Mouse (Mus musculus): Measurements from ENCODE around the gene Usp20. TPM values are rescaled to one million over a fixed set of nuclear protein-coding genes. Genes with fewer than 3 reads are reported as not detected.

The Usp20 gene
- polyA plus RNA-seq, 1 experiment from 2014 or later: 20.6 TPM

DNA sequence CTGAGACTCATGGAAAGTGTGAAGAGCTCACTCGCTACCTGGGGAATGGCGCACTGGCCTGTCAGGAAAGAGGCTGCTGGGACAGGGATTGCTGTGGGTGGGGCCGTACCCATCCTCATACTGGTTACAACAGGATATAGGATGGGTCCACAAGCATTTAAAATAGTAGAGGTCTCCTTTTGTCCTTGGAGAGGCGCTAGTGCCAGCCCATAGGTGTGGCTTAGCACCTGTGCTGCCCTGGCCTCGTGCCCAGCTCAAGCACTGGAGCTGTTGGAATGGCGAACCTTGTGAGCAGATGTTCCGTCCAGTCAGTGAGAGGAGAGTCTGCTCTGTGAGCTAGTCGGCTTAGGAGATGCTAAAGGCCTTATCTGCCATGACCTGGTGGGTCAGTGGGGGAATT lies 36.9 kb downstream of the Usp20 start:
- Histone ChIP-seq H3K4me1 (replicated peaks) (no peaks in the 10 kb centered on the region), H3K36me3 (peaks cover 66% of the 10 kb centered on the region), H3K4me3 (replicated peaks) (no peak overlapping the region), H3K27me3 (no peaks in the 10 kb centered on the region), H3K9me3 (no peaks in the 10 kb centered on the region), H3K4me2 (no peak overlapping the region), H3K9ac (replicated peaks) (no peak overlapping the region), H3K27ac (no peak overlapping the region)
- ATAC-seq (ENCODE audit: insufficient number of reproducible peaks, insufficient read depth, low FRiP score, low TSS enrichment, low read depth): no peak
- 88% methylated on average over 8 of the region's 8 CpGs for WGBS

DNA sequence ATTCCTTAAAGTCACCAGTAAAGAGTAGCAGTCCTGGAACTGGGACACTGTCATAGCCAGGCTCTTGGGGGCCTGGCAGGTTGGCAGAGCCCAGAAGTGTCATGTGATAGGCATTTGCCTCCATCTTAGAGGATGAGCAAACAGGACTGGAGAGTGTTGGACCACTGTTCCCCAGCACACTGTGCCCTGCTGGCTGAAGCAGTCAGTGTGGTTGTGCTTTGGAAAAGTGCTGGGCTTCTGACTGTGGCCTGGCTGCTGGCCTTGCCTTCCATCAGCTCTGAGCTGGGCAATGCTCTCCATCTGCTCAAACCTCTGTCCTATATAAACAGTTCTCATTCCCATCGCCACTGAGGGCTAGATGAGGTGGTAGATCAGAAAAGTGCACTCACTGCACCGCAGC lies 38.1 kb downstream of the Usp20 start:
- Histone ChIP-seq H3K27ac (no peak overlapping the region), H3K27me3 (no peaks in the 10 kb centered on the region), H3K9ac (replicated peaks) (no peak overlapping the region), H3K4me1 (replicated peaks) (no peaks in the 10 kb centered on the region), H3K9me3 (no peaks in the 10 kb centered on the region), H3K4me3 (replicated peaks) (no peak overlapping the region), H3K36me3 (peaks cover 63% of the 10 kb centered on the region), H3K4me2 (no peak overlapping the region)
- 89% methylated on average over 2 of the region's 2 CpGs for WGBS
- no peak for ATAC-seq (ENCODE audit: insufficient number of reproducible peaks, insufficient read depth, low FRiP score, low TSS enrichment, low read depth)

DNA sequence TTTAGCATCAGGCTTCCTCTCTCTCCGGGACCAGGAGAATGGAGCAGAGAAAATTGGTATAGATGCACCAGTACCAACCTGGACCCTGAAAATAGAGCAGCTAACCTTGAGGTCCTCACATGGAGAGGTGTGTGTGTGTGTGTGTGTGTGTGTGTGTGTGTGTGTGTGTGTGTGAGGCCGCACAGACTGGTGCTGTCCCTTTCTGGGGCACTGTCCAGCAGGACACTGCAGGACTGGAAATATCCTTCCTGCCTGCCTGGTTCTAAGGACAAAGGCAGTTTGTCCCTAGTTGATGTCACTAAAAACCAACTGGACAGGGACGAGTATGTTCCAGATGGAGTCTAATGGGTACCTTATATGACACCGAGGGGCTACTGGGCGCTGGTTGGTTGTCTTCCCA lies 41.9 kb downstream of the Usp20 start:
- H3K36me3 ChIP-seq: peaks cover 49% of the 10 kb centered on the region
- H3K4me1 ChIP-seq (replicated peaks): no peaks in the 10 kb centered on the region; the same call in 1 of the 2 replicates
- H3K4me2 ChIP-seq: no peak overlapping the region
- no peak for ATAC-seq (ENCODE audit: insufficient number of reproducible peaks, insufficient read depth, low FRiP score, low TSS enrichment, low read depth)
- H3K27ac ChIP-seq: no peak overlapping the region
- H3K9me3 ChIP-seq: no peaks in the 10 kb centered on the region
- WGBS: 73% methylated on average over 5 of the region's 5 CpGs
- H3K4me3 ChIP-seq (replicated peaks): no peak overlapping the region
- H3K9ac ChIP-seq (replicated peaks): no peak overlapping the region
- H3K27me3 ChIP-seq: no peaks in the 10 kb centered on the region

DNA sequence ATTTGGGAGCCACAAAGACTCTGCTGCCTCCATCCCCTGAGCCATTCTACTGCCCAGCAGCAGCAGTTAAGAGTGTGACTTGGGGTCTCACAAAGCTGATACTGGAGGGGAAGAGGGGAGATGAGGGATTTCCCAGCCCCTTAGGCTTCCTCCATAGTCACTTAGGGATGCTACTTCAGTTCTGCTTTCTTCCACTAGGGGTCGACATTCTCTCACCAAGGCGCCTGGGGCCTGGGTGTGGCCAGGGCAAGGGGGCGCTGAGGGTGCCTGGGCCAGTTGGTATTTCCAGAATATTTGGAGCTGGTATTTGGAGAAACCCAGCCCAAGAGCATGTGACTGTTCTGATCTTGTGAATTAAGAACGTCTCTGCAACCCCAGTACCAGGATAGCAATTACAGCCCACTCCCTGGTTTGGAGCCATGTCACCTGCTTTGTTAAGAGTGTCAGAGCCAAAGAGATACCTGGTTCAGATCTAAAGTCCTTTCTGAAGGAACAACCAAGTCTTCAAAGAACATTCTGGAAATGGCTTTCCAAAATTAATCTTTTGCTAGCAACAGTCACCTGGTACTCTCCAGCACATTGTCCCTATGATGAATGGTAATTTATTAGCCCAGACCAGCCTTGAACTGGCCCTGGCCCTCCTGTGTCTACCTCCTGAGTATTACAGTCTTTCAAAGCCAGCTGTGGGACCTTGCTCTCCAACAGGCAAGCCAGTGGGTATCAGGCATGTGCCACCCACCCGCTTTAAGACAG lies 42.7 kb downstream of the Usp20 start:
- Histone ChIP-seq H3K4me3 (replicated peaks) (no peak overlapping the region), H3K9me3 (no peaks in the 10 kb centered on the region), H3K4me2 (no peak overlapping the region), H3K36me3 (peaks cover 40% of the 10 kb centered on the region), H3K27me3 (no peaks in the 10 kb centered on the region), H3K9ac (replicated peaks) (no peak overlapping the region), H3K4me1 (replicated peaks) (no peaks in the 10 kb centered on the region; the same call in 1 of the 2 replicates), H3K27ac (no peak overlapping the region)
- ATAC-seq (ENCODE audit: insufficient number of reproducible peaks, insufficient read depth, low FRiP score, low TSS enrichment, low read depth): no peak
- WGBS: 27% methylated on average over 5 of the region's 5 CpGs

DNA sequence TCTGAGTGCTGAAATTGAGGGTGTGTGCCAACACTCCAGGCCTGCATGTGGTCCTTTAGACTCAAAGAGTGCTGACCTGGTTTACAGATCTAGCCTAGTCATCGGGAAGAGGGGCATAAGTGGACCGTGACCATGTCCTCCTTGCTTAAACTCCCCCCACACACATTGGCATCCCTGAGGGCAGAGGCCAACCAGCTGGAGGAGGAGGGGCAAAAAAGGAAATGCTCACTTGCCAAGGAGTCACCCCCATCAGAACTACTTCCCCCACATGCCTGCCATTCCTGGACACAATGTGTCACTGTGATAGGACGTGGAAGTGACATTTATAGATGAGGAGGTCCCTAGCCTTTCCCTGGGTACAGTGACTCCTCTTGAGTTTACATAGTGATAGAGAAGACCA lies 43.4 kb downstream of the Usp20 start:
- Histone ChIP-seq H3K9me3 (no peaks in the 10 kb centered on the region), H3K4me3 (replicated peaks) (no peak overlapping the region), H3K36me3 (peaks cover 38% of the 10 kb centered on the region), H3K27me3 (no peaks in the 10 kb centered on the region), H3K4me2 (no peak overlapping the region), H3K27ac (no peak overlapping the region), H3K4me1 (replicated peaks) (no peaks in the 10 kb centered on the region; the same call in 1 of the 2 replicates), H3K9ac (replicated peaks) (no peak overlapping the region)
- ATAC-seq (ENCODE audit: insufficient number of reproducible peaks, insufficient read depth, low FRiP score, low TSS enrichment, low read depth): no peak
- 86% methylated on average over 3 of the region's 3 CpGs for WGBS

DNA sequence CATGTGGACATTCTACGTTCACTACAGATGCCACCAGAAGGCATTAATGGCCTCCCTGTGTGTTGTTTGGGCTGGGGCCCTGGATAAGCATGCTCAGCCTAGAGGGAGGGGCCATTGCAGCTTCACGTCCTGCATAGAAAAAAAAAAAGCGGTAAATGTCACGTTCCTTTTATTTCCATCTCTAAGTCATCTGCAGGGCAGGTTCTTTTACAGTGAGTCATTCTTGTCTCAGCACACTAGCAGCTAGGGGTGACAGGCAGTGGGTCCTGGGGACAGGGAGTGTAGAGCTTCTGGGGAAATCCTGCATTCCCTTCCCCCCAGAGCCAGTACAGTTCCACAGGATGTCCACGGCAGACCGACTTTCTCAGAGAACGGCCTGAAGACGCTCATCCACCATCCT lies 44.6 kb downstream of the Usp20 start:
- Histone ChIP-seq H3K36me3 (peaks cover 35% of the 10 kb centered on the region), H3K4me3 (replicated peaks) (no peak overlapping the region), H3K27ac (no peak overlapping the region), H3K4me2 (no peak overlapping the region), H3K4me1 (replicated peaks) (no peaks in the 10 kb centered on the region; the same call in 1 of the 2 replicates), H3K27me3 (no peaks in the 10 kb centered on the region), H3K9ac (replicated peaks) (no peak overlapping the region), H3K9me3 (no peaks in the 10 kb centered on the region)
- 65% methylated on average over 8 of the region's 8 CpGs for WGBS
- no peak for ATAC-seq (ENCODE audit: insufficient number of reproducible peaks, insufficient read depth, low FRiP score, low TSS enrichment, low read depth)

DNA sequence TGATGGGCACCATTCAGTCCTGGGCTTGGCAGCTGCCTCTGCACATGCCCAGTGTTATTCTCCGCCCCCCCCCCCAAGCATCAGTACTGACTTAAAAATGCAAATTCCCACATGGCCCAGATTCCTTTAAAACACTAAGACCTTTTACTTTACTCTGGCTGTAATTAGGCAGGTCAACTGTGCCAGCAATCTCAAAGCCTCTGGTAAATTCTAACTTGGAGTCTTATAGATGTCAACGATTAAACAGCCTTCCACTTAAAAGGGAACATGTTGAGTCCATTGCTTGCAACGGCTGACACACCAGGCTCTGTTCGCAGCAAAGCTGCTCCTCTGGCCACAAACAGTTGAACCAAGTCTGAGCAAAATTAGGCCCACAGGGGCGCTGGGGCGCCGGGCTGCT lies 49.9 kb downstream of the Usp20 start:
- Histone ChIP-seq H3K27ac (no peak overlapping the region), H3K27me3 (no peaks in the 10 kb centered on the region), H3K9me3 (0 out of 2 replicates have a peak, but pooled peaks cover 5% of the 10 kb centered on the region), H3K4me2 (no peak overlapping the region), H3K9ac (replicated peaks) (no peak overlapping the region), H3K4me1 (replicated peaks) (no peaks in the 10 kb centered on the region; the same call in 1 of the 2 replicates), H3K4me3 (replicated peaks) (no peak overlapping the region), H3K36me3 (peaks cover 77% of the 10 kb centered on the region)
- ATAC-seq (ENCODE audit: insufficient number of reproducible peaks, insufficient read depth, low FRiP score, low TSS enrichment, low read depth): no peak
- WGBS: 88% methylated on average over 7 of the region's 7 CpGs

DNA sequence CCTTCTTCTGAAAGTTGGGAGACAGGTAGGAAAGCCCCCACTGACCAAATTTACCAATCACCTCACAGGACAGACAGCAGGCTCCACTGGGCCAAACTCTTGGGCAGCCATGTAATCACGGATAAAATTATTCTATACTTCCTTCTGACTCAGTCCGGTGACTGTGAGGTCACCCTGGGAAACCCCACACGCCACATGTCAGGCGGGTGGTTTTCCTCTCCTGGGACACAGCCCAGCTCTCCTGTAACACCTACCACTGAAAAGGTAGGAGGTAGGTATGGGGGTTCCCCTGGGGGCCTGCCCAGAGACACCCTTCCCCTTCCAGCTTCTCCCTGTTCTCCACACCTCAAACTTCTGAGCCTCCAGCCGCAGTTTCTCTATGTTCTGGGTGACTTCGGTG lies 54.7 kb downstream of the Usp20 start:
- H3K9ac ChIP-seq (replicated peaks): no peak overlapping the region
- no peak overlapping the region for H3K27ac ChIP-seq
- ATAC-seq (ENCODE audit: insufficient number of reproducible peaks, insufficient read depth, low FRiP score, low TSS enrichment, low read depth): no peak
- 0 out of 2 replicates have a peak, but pooled peaks cover 11% of the 10 kb centered on the region for H3K9me3 ChIP-seq
- no peak overlapping the region for H3K4me2 ChIP-seq
- WGBS: 95% methylated on average over 6 of the region's 6 CpGs
- H3K4me1 ChIP-seq (replicated peaks): no peaks in the 10 kb centered on the region
- peaks cover 76% of the 10 kb centered on the region for H3K36me3 ChIP-seq
- no peaks in the 10 kb centered on the region for H3K27me3 ChIP-seq
- no peak overlapping the region for H3K4me3 ChIP-seq (replicated peaks)

DNA sequence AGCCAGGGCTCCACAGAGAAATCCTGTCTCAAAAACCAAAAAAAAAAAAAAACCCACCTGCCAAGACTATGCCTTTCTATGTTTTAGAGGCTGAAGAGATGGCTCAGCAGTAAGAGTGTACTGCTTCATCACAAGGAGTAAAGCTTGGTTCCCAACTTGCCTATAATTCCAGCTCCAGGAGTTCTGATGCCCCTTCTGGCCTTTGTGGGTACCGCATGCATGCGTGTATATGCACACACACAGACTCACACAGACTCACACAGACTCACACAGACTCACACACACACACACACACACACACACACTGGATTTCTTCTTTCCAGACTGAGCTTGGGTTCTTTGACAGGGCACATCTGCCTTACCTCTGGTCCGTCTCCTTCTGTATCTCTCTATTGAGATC lies 58.0 kb downstream of the Usp20 start:
- H3K9ac ChIP-seq (replicated peaks): no peak overlapping the region
- ATAC-seq (ENCODE audit: insufficient number of reproducible peaks, insufficient read depth, low FRiP score, low TSS enrichment, low read depth): no peak
- no peak overlapping the region for H3K4me3 ChIP-seq (replicated peaks)
- 0 out of 2 replicates have a peak, but pooled peaks cover 11% of the 10 kb centered on the region for H3K9me3 ChIP-seq
- H3K36me3 ChIP-seq: peaks cover 50% of the 10 kb centered on the region
- no peak overlapping the region for H3K27ac ChIP-seq
- no peaks in the 10 kb centered on the region for H3K4me1 ChIP-seq (replicated peaks)
- no peaks in the 10 kb centered on the region for H3K27me3 ChIP-seq
- 93% methylated on average over 3 of the region's 3 CpGs for WGBS
- no peak overlapping the region for H3K4me2 ChIP-seq

DNA sequence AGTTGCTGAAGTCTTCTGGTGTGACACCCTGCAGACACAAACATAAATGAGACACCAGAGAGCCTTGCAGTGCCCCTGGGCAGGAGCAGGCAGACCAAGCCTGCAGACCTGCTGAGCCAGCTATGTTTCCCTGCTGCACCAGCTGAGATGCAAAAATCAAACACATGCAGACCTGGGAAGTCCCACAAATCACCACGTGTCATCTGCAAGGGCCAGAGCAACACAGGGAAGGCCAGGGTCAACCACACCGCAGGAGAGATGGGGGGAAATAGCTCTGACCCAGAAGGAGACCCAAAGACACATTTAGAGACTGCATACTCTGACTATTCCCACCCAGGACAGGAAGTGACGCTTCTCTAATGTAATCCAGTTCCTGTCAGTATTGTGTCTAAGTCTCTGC lies 58.4 kb downstream of the Usp20 start:
- no peaks in the 10 kb centered on the region for H3K4me1 ChIP-seq (replicated peaks)
- H3K4me2 ChIP-seq: no peak overlapping the region
- no peak overlapping the region for H3K4me3 ChIP-seq (replicated peaks)
- no peaks in the 10 kb centered on the region for H3K27me3 ChIP-seq
- H3K27ac ChIP-seq: no peak overlapping the region
- 0 out of 2 replicates have a peak, but pooled peaks cover 10% of the 10 kb centered on the region for H3K9me3 ChIP-seq
- 74% methylated on average over 3 of the region's 3 CpGs for WGBS
- peaks cover 46% of the 10 kb centered on the region for H3K36me3 ChIP-seq
- H3K9ac ChIP-seq (replicated peaks): no peak overlapping the region
- ATAC-seq (ENCODE audit: insufficient number of reproducible peaks, insufficient read depth, low FRiP score, low TSS enrichment, low read depth): no peak

DNA sequence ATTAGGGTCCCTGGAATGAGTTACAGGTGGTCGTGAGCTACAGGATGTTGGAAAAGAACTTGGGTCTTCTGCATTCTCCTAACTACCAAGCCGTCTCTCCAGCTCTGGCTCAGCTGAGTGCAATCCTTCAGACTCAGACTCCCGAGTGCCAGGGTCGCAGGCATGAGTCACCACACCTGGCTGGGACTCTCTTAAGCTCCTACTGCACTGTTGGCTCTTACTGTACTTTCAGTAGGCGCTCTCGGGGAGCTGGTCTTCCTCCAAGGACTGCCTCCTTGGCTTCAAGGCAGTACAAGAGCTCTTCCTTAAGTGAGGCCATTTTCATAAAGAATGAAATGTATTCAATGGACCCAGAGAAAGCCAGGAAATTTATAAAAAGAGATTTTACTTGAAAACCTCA lies 59.3 kb downstream of the Usp20 start:
- WGBS: 81% methylated on average over 6 of the region's 6 CpGs
- Histone ChIP-seq H3K9ac (replicated peaks) (no peak overlapping the region), H3K4me2 (no peak overlapping the region), H3K27ac (no peak overlapping the region), H3K27me3 (no peaks in the 10 kb centered on the region), H3K9me3 (0 out of 2 replicates have a peak, but pooled peaks cover 6% of the 10 kb centered on the region), H3K4me3 (replicated peaks) (no peak overlapping the region), H3K36me3 (peaks cover 41% of the 10 kb centered on the region), H3K4me1 (replicated peaks) (no peaks in the 10 kb centered on the region)
- ATAC-seq (ENCODE audit: insufficient number of reproducible peaks, insufficient read depth, low FRiP score, low TSS enrichment, low read depth): no peak

DNA sequence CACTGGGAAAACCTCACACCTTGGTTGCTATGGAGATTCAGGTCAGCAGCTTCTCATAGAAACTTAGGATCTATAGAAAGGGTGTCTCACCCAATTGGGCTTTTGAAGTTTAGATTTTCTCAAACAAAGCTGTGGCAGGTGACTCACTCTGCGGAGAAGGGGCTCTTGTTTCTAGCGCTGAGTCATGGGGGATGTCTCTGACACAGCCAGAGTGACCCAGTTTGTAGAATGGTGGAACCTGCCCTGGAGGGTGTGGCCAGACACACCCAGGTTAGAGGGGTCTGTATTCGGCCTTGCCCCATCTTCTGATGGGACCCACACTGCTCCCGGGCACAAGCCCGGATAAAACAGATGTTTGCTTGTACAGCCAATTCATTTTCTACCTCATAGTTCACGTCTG lies 60.8 kb downstream of the Usp20 start:
- Histone ChIP-seq H3K9me3 (0 out of 2 replicates have a peak, but pooled peaks cover 6% of the 10 kb centered on the region), H3K4me1 (replicated peaks) (no peaks in the 10 kb centered on the region), H3K27me3 (no peaks in the 10 kb centered on the region), H3K4me2 (no peak overlapping the region), H3K9ac (replicated peaks) (no peak overlapping the region), H3K36me3 (peaks cover 35% of the 10 kb centered on the region), H3K4me3 (replicated peaks) (no peak overlapping the region), H3K27ac (no peak overlapping the region)
- no peak for ATAC-seq (ENCODE audit: insufficient number of reproducible peaks, insufficient read depth, low FRiP score, low TSS enrichment, low read depth)
- 88% methylated on average over 6 of the region's 6 CpGs for WGBS
